Mouse (Mus musculus): Measurements from ENCODE around the gene Igsf21.

GRCm38 (mm10) chr4:140271913-140272312, 25.3 kb upstream of the Igsf21 start:
- no peak for TF ChIP-seq CTCF (IDR thresholded peaks at IDR 0.05; ENCODE audit: low read depth)
- no peak for TF ChIP-seq EP300 (IDR thresholded peaks at IDR 0.05; ENCODE audit: low read depth)
